Mouse (Mus musculus): ENCODE measurements around the gene Rnpepl1.

GRCm38 (mm10) chr1:92878066-92878741 lies 32.4 kb upstream of the Rnpepl1 start:
- TF ChIP-seq POLR2A (IDR thresholded peaks at IDR 0.05; ENCODE audit: low read depth, low read length) (no peak), CTCF (IDR thresholded peaks at IDR 0.05; ENCODE audit: borderline replicate concordance, insufficient read depth, low read length) (no peak)
